Mouse (Mus musculus): ENCODE measurements around the gene Ppp2r2c.
A peak's percentile ranks its signal among the peaks of the same experiment; 100 is the strongest.

Gene Ppp2r2c

DNA sequence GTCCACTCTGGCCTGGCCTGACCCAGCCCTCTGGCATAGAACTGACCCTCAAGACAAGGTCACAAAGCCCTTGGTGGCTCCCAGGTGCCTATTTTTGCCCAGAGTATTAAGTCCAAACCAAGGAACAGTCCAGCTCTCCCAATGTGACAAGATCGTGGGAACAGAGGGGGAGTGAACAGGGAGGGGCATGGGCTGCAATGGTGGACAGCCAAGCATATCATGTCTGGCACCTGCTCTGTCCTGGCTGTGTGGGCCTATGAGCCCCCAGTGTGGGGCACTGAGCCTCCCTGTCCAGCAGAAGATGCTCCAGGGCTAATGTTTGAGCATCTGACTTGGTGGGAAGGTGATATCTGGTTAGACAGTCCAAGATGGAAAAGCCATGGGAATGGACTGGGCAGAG, 118.3 kb downstream of the Ppp2r2c start:
- DNase-seq (ENCODE audit: low read depth), result no peak

DNA sequence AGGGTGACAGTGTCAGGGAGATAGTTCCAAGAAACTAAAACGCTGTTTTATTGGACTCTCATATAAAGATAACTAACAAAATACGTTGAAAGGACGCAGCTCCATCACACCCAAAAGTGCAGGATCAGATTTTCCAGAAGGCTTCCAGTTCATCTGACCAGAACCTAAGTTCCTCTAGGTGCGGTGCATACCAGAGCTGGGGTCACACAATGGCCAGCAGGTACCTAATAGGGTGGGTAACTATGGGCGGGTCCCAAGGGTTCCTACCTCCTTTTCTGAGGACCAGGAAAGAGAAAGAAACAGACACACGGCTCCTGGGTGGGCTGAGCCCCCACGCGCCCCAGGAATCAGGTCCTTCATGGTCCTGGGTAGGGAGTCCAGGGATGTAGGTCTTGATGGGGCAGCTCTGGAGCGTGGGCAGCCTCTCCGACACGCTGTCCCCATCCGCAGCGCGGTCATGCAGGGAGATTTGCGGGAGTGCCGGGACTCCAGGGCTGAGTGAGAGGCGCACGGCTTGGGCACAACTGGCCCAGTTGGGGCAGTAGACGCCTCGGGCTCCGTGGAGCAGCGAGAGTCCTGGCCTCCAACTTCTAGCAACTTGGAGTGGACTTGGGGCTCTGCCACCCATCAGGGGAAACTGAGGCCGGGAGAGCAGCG, 119.9 kb downstream of the Ppp2r2c start:
- DNase-seq (ENCODE audit: low read depth), result no peak

DNA sequence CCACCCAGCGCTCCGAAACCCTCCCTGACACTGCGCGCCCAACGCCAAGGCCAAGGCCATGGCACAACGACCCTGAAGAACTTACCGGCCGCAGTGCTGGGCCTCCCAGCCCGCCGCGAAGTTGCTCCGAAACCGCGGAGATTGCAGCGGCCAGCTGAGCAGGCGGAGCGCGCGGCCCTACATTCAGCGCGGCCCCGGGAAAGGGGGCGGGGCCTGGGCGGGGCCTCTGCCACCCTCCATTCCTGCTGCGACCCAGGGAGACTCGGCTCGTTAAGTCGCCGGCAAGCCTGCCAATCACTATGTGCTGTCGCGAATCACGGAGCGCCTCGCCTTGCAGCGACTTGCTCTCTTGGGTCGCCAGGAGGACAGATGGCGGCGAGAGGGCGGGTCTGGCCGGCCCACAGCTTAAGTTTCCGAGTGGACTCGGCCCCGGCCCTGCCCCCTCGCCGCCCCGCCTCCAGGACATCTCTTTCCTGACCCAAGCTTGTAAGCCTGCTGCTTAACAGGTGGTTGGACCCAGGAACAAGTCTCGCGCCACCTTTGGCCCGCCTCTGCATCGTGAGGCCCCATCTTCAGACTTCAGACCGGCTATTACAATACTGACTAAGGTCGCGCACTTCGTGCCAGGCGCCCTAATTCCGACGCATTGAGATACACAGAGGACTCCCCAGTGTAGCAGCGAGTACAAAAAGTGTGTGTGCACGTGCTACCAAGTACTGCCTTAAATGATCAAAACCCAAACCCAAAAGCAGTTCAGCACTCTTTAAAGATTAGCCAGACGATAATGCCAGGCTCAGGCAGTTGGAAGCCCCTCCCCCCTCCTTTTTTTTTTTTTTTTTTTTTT, 120.7 kb downstream of the Ppp2r2c start, which contains the start of gene Wfs1:
Gene Wfs1, minus strand, starts transcription at position 425 of the 844 bp plus-strand sequence.
- DNase-seq (ENCODE audit: low read depth), result peak; percentile 91

DNA sequence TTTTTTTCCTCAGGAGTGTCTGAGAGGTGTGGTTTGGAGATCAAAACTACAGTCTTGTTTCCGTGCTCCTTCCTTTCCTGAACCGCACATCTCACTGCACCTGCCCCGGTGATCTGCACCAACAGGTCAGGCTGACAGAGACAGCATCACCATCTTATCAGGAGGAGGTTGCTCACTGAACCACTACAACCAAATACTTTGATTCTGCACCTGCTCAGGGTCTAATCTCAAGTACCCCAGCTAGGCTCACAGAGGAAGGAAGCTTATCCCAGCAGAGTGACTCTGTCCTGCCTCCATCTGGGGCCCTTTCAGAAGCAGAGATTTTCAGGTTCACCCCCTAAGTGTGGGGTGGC, 121.3 kb downstream of the Ppp2r2c start:
- no peak for DNase-seq (ENCODE audit: low read depth)

DNA sequence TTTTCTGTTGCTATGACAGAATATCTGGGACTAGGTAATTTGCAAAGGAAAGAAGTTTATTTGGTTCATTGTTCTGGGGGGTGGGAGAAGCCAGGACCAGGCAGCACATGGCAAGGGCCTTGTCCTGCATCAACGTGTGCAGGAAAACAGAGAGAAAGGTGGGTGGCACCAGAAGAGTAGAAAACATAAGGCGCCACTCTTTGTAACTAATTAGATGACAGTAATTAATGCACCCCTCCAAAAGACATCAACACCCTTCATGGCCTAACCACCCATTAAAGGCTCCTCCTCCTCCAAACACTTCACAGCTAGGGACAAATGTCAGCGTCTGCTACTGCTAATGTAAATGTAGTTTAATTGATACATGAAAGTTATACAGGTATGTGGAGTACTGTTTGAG, 121.9 kb downstream of the Ppp2r2c start:
- DNase-seq (ENCODE audit: low read depth), result no peak

DNA sequence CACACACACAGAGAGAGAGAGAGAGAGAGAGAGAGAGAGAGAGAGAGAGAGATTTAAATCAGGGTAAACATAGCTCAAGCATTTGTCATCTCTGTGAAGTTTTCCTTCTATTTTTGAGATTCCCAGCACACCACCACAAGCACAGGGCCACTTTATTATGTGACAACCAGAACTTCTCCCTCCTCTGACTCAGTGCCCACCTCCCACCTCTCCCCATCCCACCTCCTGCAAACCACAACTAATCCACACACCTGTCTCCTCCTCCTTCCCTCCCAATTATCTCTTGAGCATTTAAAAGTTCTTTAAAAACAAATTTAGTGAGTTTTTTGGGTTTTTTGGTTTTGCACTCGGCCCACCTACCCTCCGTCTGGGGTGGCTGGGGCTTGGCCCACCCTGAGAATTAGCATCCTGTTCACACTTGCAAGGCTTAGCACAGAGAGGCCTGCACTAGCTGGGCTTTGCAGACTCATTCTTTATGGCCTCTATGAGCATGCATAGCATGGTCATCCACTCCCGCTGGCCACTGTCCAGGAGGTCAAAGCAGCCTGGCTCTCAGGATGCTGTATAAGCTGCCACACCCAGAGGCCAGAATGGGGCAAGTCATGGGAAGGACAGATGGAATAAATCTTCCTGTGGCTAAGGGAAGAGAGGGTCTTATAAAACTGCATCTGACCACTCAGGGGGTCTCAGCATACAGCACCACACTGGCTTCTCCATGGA, 122.5 kb downstream of the Ppp2r2c start:
- no peak for DNase-seq (ENCODE audit: low read depth)

DNA sequence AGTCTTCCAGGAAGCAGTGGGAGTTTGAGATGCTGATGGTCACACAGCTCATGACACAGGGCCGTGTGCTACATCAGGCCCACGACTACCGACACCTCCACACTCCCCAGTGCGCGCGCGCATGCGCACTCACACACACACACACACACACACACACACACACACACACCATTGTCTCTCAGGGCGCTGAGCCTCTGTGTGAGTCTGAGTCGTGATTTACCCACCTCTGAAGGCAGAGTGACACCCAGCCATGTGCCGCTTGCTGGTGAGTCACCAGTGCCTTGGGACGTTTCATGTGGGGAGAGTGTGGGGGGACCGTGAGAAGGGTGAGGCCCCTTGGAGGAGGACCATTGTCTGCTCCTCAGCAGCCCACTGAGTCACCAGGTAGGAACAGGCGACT, 128.1 kb downstream of the Ppp2r2c start:
- DNase-seq (ENCODE audit: low read depth), result no peak

DNA sequence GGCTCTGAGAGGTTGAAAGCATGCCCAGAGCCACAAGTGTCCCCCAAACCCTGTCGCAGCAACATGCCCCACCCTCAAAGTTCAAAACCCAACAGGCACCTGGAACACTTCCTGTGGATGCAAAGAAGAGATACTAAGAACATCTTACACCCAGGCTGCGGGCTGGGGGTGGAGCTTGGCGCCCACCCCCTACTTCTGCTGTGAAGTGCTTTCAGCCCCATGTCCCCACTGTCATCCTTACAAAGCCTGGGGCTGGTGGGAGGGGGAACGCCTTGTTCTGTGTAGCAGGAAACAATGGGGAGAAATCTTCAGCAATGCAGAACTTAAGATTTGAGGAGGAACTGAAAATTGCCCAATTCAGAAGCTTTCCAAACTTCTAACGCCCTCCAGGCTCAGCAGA, 129.7 kb downstream of the Ppp2r2c start:
- DNase-seq (ENCODE audit: low read depth), result no peak

DNA sequence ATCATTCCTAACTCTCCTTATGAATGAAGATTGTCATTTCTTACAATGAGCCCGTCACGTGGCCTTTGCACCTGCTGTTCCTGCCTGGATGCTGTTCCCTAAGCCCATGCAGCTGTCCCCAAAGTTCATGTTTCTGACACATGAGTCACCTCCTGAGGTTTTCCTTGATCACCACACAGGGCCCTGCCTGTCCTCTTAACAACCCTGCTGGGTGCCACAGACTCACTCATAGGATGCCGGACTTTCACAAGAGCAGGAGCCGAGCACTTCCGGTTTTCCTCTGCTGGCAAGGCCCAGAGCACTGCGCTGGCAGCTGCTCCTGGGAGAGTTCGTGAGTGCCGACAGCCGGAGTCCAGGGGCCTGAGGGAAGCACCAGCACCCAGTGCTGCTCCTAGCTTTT, 132.7 kb downstream of the Ppp2r2c start:
- no peak for DNase-seq (ENCODE audit: low read depth)

DNA sequence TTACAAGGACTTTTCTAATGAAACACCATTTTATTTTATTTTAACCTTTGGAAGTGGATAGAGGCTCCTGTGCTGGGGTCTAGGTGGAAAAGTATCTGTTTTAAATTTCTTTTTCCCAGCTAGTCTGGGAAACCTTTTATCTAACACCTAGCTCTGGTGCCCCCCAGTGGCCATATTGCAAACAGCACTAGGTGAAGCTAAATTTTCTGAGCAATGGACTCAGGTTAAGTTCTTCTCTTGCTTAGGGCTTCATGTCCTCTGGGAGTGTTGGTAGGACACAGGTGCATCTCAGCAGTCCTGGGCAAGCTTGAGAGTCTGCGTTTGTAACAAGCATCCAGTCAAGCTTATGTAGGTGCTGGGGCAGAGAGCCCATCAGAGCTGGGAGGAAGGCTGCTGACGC, 133.7 kb downstream of the Ppp2r2c start:
- DNase-seq (ENCODE audit: low read depth), result peak; percentile 43

Data from c-Kit-positive CD71-negative TER-119-negative erythroid progenitor cells, embryonic 14.5 days (primary cell).